Mouse (Mus musculus): Measurements from ENCODE around the gene Lrrc27.
A peak's percentile ranks its signal among the peaks of the same experiment; 100 is the strongest.

Gene Lrrc27

DNA sequence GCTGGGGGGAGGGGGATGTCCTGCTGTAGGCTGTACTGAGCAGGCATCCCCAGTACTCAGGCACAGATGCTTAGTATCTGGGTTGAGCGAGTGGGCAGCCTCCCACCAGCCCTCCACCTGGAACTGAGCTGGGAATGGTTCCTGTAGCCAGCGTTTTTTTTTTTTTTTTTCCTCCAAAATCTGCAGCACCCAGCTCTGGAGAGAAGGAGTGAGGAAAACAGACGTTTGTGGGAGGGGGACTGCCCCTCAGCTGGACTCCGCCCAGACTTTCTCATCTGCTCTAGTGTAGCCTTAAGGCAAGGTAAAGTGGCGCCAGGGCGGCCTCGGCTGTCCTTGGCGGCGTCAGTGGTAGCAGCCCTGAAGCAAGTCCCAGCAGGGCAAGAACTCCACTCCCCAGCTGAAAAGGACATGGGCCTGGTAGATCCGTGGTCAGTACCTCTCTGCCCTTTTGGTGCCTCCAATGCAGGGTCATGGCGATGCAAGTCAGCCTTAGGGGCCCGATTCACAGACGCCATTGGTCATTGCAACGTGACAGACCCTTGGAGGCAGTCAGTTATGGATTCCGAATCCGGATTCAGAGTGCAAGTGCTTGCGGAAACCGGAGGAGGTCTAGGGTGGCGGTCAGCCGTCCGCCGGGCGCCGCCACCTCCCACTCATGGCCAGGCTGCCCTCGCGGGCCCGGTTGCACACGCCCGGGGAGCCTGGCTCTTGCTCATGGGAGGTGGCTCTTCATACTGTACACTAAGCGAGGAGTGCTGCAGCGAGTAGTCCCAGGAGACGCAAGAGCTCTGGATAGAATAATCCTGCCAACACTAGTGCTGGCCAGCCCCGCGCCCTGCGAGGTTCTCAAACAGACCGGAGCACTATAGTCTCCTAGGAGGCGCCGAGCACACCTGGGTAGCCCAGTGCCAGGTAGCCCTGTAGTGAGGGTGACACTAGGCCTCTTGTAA is 34.4 kb downstream of the Lrrc27 start:
- DNase-seq (ENCODE audit: low spot score in 2 of 2): no peak

DNA sequence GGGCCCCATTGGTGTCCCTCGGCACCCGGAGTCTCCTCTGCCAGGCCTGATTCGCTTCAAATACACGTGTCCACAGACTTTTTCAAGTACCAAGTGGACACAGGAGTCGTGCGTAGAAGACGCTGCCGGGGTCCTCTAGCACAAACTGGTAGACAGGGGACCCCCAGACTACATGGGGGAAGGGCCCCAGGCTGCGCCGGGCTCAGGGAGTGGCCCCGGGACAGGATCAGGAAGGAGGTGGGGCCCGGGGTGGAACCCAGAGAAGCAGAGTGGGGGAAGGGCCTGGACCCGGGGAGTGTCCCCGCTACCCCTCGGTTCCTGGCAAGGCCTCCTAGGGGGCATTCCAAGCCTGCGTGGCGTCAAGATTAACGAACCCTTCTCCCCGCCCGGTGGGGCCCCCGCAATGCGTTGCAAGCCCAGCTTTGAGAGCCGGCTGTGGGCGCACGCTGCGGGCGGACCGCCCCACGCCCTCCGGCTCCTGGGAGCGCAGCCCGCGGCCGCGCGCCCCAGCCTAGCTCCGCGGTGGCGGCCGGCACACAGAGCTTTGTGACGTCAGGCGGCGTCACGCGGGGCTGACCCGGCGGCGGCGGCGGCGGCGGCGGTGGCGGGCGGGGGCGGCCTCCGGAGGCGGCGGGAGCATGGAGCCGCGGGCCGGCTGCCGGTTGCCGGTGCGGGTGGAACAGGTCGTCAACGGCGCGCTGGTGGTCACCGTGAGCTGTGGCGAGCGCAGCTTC is 35.3 kb downstream of the Lrrc27 start, which contains the start of gene Pwwp2b:
Pwwp2b (plus strand) TSS at position 602 of the 734 bp plus-strand sequence.
- peak; percentile 54 to 79 for DNase-seq (ENCODE audit: low spot score in 2 of 2)

- DNase-seq (ENCODE audit: low spot score in 2 of 2): peak in 1 of 2 experiments; percentile 71
Measured at GRCm38 (mm10) chr7:139248615-139249405, 36.0 kb downstream of the Lrrc27 start.

DNA sequence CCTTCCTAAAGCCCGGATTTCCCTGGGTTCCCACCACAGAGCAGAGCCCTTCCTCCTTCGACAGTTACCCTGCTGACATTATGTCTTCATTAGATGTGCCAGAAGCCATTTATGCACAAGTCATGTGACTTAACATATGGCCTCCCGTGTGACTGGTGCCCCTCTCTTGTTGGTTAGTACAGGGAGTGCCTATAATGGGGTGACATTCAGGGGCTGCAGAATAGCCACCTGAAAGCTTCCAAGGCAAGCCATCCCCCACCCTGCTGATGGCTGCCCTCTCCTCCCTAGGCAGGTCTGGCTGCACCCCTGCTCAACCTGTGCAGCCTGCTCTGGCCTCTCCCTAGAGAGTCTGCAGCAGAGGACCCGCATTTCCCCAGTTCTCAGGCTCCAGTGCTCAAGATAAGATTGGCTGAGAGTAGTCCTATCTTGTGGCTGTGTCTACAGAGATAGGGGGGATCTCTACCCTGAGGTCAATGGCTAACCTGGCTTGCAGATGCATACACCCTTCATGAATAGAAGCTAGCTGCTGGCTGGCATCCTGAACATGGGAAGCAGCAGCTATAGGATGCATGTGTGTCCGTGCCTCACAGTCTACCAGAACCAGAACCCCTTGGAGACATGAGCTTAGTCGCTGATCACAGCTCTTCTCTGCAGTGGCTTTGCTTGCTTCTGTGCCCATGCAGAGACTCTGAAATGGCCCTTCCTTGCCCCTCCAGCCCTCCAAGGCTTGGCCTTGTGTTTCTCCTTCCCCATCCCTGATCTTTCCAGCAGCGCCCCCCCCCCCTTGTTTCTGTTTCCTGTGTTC is 36.8 kb downstream of the Lrrc27 start:
- DNase-seq (ENCODE audit: low spot score in 2 of 2): no peak

GRCm38 (mm10) chr7:139251881-139252301 is 39.1 kb downstream of the Lrrc27 start:
- no peak for DNase-seq (ENCODE audit: low spot score in 2 of 2)

GRCm38 (mm10) chr7:139252566-139252965 is 39.8 kb downstream of the Lrrc27 start:
- DNase-seq (ENCODE audit: low spot score in 2 of 2): no peak

DNA sequence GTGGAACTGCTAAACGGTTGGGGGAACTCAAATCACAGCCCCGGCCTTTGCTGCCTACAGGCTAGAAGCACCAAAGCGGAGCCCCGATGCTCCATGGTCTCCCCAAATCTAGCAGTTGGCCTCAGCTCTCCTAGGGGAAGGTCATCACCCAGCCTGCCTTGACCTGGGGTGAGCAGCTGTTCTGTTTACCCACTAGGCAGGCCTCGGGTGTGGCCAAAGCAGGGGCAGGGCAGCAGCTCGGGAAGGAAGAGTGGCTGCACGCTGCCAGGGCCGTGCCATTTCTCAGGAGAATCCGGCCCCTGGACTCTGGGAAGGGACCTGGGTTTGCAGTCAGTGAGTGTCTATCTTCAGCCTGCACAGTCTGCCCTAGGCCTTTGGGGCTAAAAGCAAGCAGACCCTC is 40.2 kb downstream of the Lrrc27 start:
- DNase-seq (ENCODE audit: low spot score in 2 of 2): no peak

GRCm38 (mm10) chr7:139253462-139253861 is 40.7 kb downstream of the Lrrc27 start:
- DNase-seq (ENCODE audit: low spot score in 2 of 2): no peak

DNA sequence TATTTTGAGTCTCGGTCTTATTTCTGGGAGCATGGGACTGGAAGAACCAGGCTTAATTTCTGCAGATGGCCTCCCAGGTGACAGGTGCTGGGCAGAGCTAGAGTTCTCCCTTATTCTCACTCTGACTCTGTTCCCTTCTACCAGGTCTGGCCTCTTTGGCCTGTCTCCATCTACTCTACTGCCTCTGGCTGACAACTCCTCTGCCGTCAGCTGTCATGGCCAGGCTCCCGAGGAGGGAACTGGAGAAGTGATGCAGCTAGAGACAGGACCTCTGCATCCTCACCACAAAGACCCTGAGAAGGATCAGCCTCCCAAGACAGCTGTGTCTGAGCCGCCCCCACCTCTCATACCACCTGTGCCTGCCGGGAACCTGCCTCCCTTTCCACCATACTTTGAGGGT is 41.8 kb downstream of the Lrrc27 start:
- no peak for DNase-seq (ENCODE audit: low spot score in 2 of 2)

- no peak for DNase-seq (ENCODE audit: low spot score in 2 of 2)
Measured at GRCm38 (mm10) chr7:139257752-139258542, 45.2 kb downstream of the Lrrc27 start.

- no peak for DNase-seq (ENCODE audit: low spot score in 2 of 2)
Measured at GRCm38 (mm10) chr7:139264337-139264736, 51.5 kb downstream of the Lrrc27 start.

GRCm38 (mm10) chr7:139265634-139266033 is 52.8 kb downstream of the Lrrc27 start:
- no peak for DNase-seq (ENCODE audit: low spot score in 2 of 2)

DNA sequence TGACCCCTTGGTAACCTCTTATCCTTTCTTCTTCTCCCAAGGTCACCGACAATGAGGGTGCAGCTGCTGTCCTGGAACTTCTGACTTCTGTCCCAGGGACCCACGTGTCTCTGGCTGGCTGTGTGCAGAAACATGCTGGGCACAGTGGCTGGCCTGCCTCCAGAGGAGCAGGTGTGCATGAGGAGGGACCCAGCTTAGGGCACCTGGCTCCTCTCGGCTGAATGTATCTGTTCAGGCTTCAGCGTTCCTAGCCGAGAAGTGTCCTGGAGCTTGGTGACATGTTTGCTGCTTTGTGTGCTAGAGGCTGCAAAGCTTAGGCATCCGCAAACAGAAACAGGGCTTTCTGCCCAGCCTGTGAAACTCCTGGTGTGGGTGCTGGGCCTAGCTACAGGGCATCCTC is 53.6 kb downstream of the Lrrc27 start:
- DNase-seq (ENCODE audit: low spot score in 2 of 2): no peak

- no peak for DNase-seq (ENCODE audit: low spot score in 2 of 2)
Measured at GRCm38 (mm10) chr7:139266886-139267870, 54.4 kb downstream of the Lrrc27 start.

DNA sequence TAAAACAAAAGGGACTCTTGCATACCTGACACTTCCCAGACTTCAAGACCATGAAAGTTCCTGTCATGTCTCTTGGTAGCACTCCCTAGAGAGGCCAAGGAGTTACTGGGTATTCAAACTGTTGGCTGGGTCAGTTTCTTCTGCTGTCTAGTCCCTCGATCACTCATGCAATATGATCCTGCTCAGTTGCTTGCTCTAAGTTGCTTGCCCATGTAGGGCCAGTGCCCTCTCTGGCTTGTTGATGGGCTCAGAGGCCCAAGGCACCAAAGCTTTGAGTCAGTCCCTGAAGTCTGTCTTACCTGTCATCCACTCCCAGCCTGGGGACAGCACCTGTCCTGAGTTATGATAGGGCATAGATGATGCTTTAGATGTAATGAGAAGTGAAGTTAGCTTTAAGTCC is 58.0 kb downstream of the Lrrc27 start:
- DNase-seq (ENCODE audit: low spot score in 2 of 2): no peak

GRCm38 (mm10) chr7:139271871-139272270 is 59.1 kb downstream of the Lrrc27 start:
- no peak for DNase-seq (ENCODE audit: low spot score in 2 of 2)

- DNase-seq (ENCODE audit: low spot score in 2 of 2): no peak
Measured at GRCm38 (mm10) chr7:139272639-139273396, 60.0 kb downstream of the Lrrc27 start.

- no peak for DNase-seq (ENCODE audit: low spot score in 2 of 2)
Measured at GRCm38 (mm10) chr7:139273397-139273719, 60.6 kb downstream of the Lrrc27 start.

All from spleen, postnatal 4 days (tissue).